Mouse (Mus musculus) liver, embryonic 14.5 days (tissue): ENCODE results near the gene Map2k3. TPM values are rescaled to one million over a fixed set of nuclear protein-coding genes. Genes with fewer than 3 reads are reported as not detected.

Experiments
- ATAC-seq: fragments of 200-750 bp; cut with Nextera tagmentation; 2 replicates; pipeline ENCODE4 v1.8.0; 2017; ENCODE audit warnings: moderate number of reproducible peaks, mild to moderate bottlenecking, moderate library complexity; ENCODE audit not compliant: insufficient read depth
- DNase-seq, 3 experiments: peaks; one replicate each; pipeline ENCODE4 v3.0.0-alpha.2; 2012 to 2013; ENCODE audit warnings: low read depth in 3 of 3, low spot score in 3 of 3
- H3K27ac ChIP-seq: fragments of 300-500 bp; sonication (generic); 2 replicates; pipeline ENCODE4 v1.5.1; 2014; ENCODE audit warnings: moderate library complexity, mild to moderate bottlenecking, control low read depth, inconsistent platforms
- H3K27me3 ChIP-seq: fragments of 300-500 bp; sonication (generic); 2 replicates; pipeline ENCODE4 v1.6.1; 2014; ENCODE audit warnings: mild to moderate bottlenecking, low read length, moderate library complexity; ENCODE audit not compliant: control insufficient read depth, insufficient read depth
- H3K36me3 ChIP-seq: fragments of 300-500 bp; sonication (generic); replicated peaks from 2 replicates; pipeline ENCODE4 v1.6.1; 2014; ENCODE audit warnings: low read depth; ENCODE audit not compliant: control insufficient read depth, insufficient read depth
- H3K4me1 ChIP-seq, 2 experiments: fragments of 200-500 bp in 1 of 2; fragments of 300-500 bp in 1 of 2; sonication (generic) in 1 of 2; replicated peaks; 2 replicates each; pipeline ENCODE4 v1.6.1; 2012 to 2014; ENCODE audit warnings: antibody characterized with exemption in 1 of 2, inconsistent platforms in 1 of 2, low read length in 1 of 2; ENCODE audit not compliant: control insufficient read depth in 2 of 2, insufficient read depth in 2 of 2
- H3K4me2 ChIP-seq: fragments of 300-500 bp; sonication (generic); 2 replicates; pipeline ENCODE4 v1.6.1; 2014; ENCODE audit warnings: low read depth, mild to moderate bottlenecking, control low read depth, moderate library complexity
- H3K4me3 ChIP-seq, 2 experiments: fragments of 200-500 bp in 1 of 2; fragments of 300-500 bp in 1 of 2; sonication (generic) in 1 of 2; 2 replicates each; pipeline ENCODE4 v1.5.1; 2012 to 2014; ENCODE audit warnings: low read depth in 2 of 2, low read length in 2 of 2, mild to moderate bottlenecking in 2 of 2, control low read depth in 1 of 2, inconsistent platforms in 1 of 2, moderate library complexity in 1 of 2; ENCODE audit not compliant: insufficient read depth in 1 of 2
- H3K9ac ChIP-seq: fragments of 300-500 bp; sonication (generic); replicated peaks from 2 replicates; pipeline ENCODE4 v1.6.1; 2014; ENCODE audit warnings: mild to moderate bottlenecking, control low read depth, moderate library complexity
- H3K9me3 ChIP-seq: fragments of 300-500 bp; sonication (generic); 2 replicates; pipeline ENCODE4 v1.6.1; 2016; ENCODE audit warnings: low read length, mixed read lengths; ENCODE audit not compliant: control insufficient read depth
- CTCF ChIP-seq: IDR thresholded peaks from 2 replicates; pipeline ENCODE4 v1.5.1; 2016; ENCODE audit warnings: antibody characterized with exemption, low read depth, control low read depth
- EP300 ChIP-seq: IDR thresholded peaks from 2 replicates; pipeline ENCODE4 v1.6.1; 2016; ENCODE audit warnings: antibody characterized with exemption, low read depth
- WGBS: fragments of 180-500 bp; shearing (Covaris S2); extraction: QIAGEN DNeasy Blood & Tissue Kit; methylation state at CpG from one replicate; pipeline ENCODE4 v1.1.7; 2014; ENCODE audit not compliant: insufficient replicate concordance; 5-methylcytosine and 5-hydroxymethylcytosine counted together
- polyA plus RNA-seq, 2 experiments: library from polyadenylated mRNA; depleted of rRNA in 1 of 2; stranded (reverse) in 1 of 2; unstranded in 1 of 2; fragments of >200 nt; fragmentation: Nextera tagmentation in 1 of 2; extraction: Ambion mirVana in 1 of 2; gene quantifications; 2 replicates each; pipeline versions ENCODE4 v1.2.1 to v1.2.3; 2012 to 2014

Gene Map2k3
- polyA plus RNA-seq, 2 experiments = 44.7 to 100 TPM

DNA sequence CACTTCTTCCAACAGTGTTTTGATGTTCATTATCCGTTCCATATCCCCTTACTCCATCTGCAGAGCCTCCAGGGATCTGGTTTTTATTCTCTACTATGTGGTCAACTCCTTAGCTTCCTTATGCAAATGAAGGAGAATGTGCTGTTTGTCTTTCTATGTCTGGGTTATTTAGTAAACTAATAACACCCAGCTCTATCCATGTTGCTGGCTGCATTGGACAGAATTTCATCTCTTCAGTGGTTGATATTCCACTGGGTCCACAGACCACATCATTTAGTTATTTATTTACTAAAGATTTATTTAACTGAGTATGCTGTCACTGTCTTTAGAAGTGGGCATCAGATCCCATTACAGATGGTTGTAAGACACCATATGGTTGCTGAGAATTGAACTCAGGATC is 29.3 kb downstream of the Map2k3 start:
- Histone ChIP-seq H3K9me3 (no peaks in the 10 kb centered on the region), H3K36me3 (no peaks in the 10 kb centered on the region), H3K4me2 (no peak overlapping the region), H3K4me3 (no peak overlapping the region), H3K9ac (no peak overlapping the region), H3K27me3 (no peaks in the 10 kb centered on the region), H3K27ac (no peak overlapping the region), H3K4me1 (no peaks in the 10 kb centered on the region)
- ATAC-seq (no peak), DNase-seq (no peak)
- TF ChIP-seq EP300 (no peak), CTCF (no peak)
- WGBS = 52% methylated on average over 1 of the region's 1 CpGs

DNA sequence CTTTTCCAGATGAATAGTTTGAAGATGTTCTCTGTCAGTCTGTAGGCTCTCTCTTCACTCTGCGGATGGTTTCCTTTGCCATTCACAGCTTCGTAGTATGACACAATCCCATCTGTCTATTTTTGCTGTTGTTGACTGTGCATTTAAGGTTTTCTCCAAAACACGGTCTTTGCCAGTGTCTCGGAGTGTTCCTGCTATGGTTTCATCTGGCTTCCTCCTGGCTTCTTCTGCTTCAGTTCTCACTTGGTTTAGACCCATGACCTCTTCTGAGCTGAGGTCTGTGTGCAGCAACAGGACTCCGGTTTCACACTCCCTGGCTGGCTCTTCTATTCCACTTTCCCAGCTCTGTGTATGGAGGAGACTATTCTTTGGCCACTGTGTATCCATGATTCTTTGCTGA is 30.9 kb downstream of the Map2k3 start:
- no peaks in the 10 kb centered on the region for H3K27me3 ChIP-seq
- no peak for DNase-seq
- no peaks in the 10 kb centered on the region for H3K4me1 ChIP-seq
- TF ChIP-seq CTCF (no peak), EP300 (no peak)
- H3K27ac ChIP-seq = no peak overlapping the region
- no peaks in the 10 kb centered on the region for H3K36me3 ChIP-seq
- no peak overlapping the region for H3K4me2 ChIP-seq
- H3K9me3 ChIP-seq = no peaks in the 10 kb centered on the region
- no peak overlapping the region for H3K9ac ChIP-seq
- no peak for ATAC-seq
- WGBS = 63% methylated on average over 5 of the region's 5 CpGs
- no peak overlapping the region for H3K4me3 ChIP-seq

DNA sequence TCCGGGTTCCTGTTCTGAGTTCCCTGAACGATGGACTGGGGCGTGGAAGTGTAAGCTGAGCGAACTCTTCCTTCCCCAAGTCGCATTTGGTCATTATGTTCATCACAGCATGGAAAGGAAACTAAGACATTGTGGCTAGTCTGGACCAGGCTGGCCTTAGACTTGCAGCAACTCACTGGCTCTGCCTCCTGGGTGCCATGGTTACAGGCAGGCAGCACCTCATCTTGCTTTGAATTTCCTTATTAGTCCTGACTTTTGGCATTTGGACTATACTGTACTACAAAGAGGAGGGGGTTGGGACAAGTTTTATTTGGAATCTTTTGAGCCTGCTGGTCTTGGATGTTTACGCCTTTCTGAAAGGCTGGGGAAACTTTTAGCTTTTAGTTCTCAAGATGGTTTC is 35.1 kb downstream of the Map2k3 start:
- no peaks in the 10 kb centered on the region for H3K36me3 ChIP-seq
- no peak overlapping the region for H3K4me2 ChIP-seq
- DNase-seq (no peak), ATAC-seq (no peak)
- no peaks in the 10 kb centered on the region for H3K4me1 ChIP-seq
- H3K4me3 ChIP-seq = no peak overlapping the region
- no peaks in the 10 kb centered on the region for H3K9me3 ChIP-seq
- no peak overlapping the region for H3K27ac ChIP-seq
- no peak overlapping the region for H3K9ac ChIP-seq
- no peaks in the 10 kb centered on the region; the same call in 1 of the 2 replicates for H3K27me3 ChIP-seq
- WGBS = 41% methylated on average over 6 of the region's 6 CpGs
- TF ChIP-seq EP300 (no peak), CTCF (no peak)

DNA sequence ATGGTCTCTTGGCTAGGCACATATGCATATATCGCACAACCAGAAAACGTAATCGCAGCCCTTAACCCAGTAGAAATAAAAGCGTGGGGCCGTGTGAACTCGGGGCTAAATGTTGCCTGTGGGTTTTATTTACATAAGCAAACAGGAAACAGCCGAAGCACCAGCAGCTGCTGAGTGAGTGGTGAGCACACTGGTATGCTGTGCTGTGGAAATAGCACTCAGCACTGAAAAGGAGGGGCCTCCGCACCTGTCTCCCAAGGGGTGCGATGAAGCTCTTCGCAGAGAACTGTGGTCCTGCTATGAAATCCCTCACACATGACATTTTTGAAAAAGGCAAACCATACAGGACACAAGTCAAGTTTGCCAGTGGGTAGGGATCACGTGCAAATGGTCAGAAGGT is 43.3 kb downstream of the Map2k3 start:
- no peak for DNase-seq
- 61% methylated on average over 11 of the region's 11 CpGs for WGBS
- no peak for TF ChIP-seq CTCF
- no peak for TF ChIP-seq EP300
- Histone ChIP-seq H3K27ac (no peak overlapping the region), H3K4me3 (no peak overlapping the region), H3K4me1 (no peaks in the 10 kb centered on the region; a peak in 1 of 4 replicates), H3K36me3 (no peaks in the 10 kb centered on the region), H3K4me2 (no peak overlapping the region), H3K9me3 (no peaks in the 10 kb centered on the region), H3K9ac (no peak overlapping the region), H3K27me3 (no peaks in the 10 kb centered on the region)
- no peak for ATAC-seq

DNA sequence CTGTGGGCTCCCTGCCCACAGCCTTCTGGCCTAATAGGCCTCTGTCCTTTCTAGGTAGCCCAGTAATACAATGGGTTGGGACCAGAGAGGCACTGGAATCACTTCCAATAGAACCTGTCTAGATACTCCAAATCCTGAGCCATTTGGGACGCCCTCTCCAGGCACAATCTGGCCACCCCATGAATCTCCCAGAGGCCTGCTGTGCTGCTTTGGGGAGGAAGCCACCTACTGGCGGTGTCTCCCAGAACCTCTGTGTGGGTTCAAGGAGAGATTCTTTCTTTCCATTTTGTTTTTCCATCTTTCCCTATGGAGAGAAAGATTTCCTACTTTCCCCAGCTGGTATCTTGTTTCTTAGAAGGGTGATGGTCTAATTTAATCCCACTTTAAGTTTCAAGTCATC is 44.4 kb downstream of the Map2k3 start:
- Histone ChIP-seq H3K4me1 (no peaks in the 10 kb centered on the region; a peak in 1 of 4 replicates), H3K4me3 (no peak overlapping the region), H3K9me3 (no peaks in the 10 kb centered on the region), H3K9ac (no peak overlapping the region), H3K27me3 (no peaks in the 10 kb centered on the region), H3K36me3 (no peaks in the 10 kb centered on the region), H3K27ac (no peak overlapping the region), H3K4me2 (no peak overlapping the region)
- 71% methylated on average over 2 of the region's 2 CpGs for WGBS
- TF ChIP-seq CTCF (no peak), EP300 (no peak)
- no peak for ATAC-seq
- DNase-seq = no peak

DNA sequence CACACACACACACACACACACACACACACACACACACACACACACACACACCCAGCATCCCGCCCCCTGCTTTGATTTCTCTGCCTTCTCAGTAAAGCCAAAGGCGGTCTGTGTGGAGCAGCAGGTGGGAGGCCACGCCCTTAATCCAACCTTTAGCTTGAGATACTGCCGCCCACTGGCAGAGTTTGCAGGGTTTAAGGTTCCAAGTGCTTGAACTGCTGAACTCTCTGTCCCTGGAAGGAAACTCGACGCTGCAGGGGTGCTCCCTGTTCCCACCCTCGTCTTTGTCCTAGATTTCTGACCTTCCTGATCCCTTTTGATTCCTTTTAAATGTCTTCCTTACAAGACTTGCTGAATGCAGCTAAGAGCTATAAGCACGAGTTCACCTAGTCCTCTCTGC is 44.9 kb downstream of the Map2k3 start:
- Histone ChIP-seq H3K27me3 (no peaks in the 10 kb centered on the region), H3K9ac (no peak overlapping the region), H3K4me2 (no peak overlapping the region), H3K9me3 (no peaks in the 10 kb centered on the region), H3K4me1 (no peaks in the 10 kb centered on the region; a peak in 1 of 4 replicates), H3K27ac (no peak overlapping the region), H3K4me3 (no peak overlapping the region), H3K36me3 (no peaks in the 10 kb centered on the region)
- ATAC-seq (no peak), DNase-seq (peak in 1 of 3 experiments; percentile 13)
- WGBS = 30% methylated on average over 8 of the region's 8 CpGs
- TF ChIP-seq EP300 = no peak
- no peak for TF ChIP-seq CTCF
